Mouse (Mus musculus): Measurements from ENCODE around the gene Myadml2. TPM values are rescaled to one million over a fixed set of nuclear protein-coding genes. Genes with fewer than 3 reads are reported as not detected.

Gene Myadml2
- polyA plus RNA-seq, 1 experiment from 2014 or later: 0.57 TPM

- H3K36me3 ChIP-seq (ENCODE audit: control insufficient read depth, insufficient read depth, low read length): no peaks in the 10 kb centered on the region
- H3K9me3 ChIP-seq (ENCODE audit: control insufficient read depth, low read length): no peaks in the 10 kb centered on the region
- no peaks in the 10 kb centered on the region for H3K4me1 ChIP-seq (ENCODE audit: control insufficient read depth, insufficient read depth, low read length)
- DNase-seq (ENCODE audit: low spot score, missing footprints): no peak
- ATAC-seq (ENCODE audit: low FRiP score): no peak
- 9% methylated on average over 3 of the region's 3 CpGs for WGBS
- no peak overlapping the region for H3K27ac ChIP-seq (ENCODE audit: low read depth, low read length)
- H3K27me3 ChIP-seq (ENCODE audit: control insufficient read depth, insufficient read depth, low read length): peaks cover 20% of the 10 kb centered on the region
- H3K4me3 ChIP-seq (ENCODE audit: low read depth, low read length): no peak overlapping the region
- H3K9ac ChIP-seq (ENCODE audit: low read length): no peak overlapping the region
- H3K4me2 ChIP-seq: no peak overlapping the region
Measured at GRCm38 (mm10) chr11:120666617-120667016, 18.7 kb upstream of the Myadml2 start.

- Histone ChIP-seq H3K36me3 (ENCODE audit: control insufficient read depth, insufficient read depth, low read length) (no peaks in the 10 kb centered on the region), H3K27ac (ENCODE audit: low read depth, low read length) (no peak overlapping the region), H3K9me3 (ENCODE audit: control insufficient read depth, low read length) (no peaks in the 10 kb centered on the region), H3K4me3 (ENCODE audit: low read depth, low read length) (no peak overlapping the region), H3K27me3 (ENCODE audit: control insufficient read depth, insufficient read depth, low read length) (peaks cover 32% of the 10 kb centered on the region), H3K4me1 (ENCODE audit: control insufficient read depth, insufficient read depth, low read length) (peaks cover 5% of the 10 kb centered on the region), H3K4me2 (no peak overlapping the region), H3K9ac (ENCODE audit: low read length) (no peak overlapping the region)
- ATAC-seq (ENCODE audit: low FRiP score) (no peak), DNase-seq (ENCODE audit: low spot score, missing footprints) (no peak)
- 88% methylated on average over 3 of the region's 3 CpGs for WGBS
Measured at GRCm38 (mm10) chr11:120665406-120665805, 17.4 kb upstream of the Myadml2 start.

- no peak overlapping the region for H3K4me3 ChIP-seq (ENCODE audit: low read depth, low read length)
Measured at GRCm38 (mm10) chr11:120663714-120664113, 15.8 kb upstream of the Myadml2 start.

GRCm38 (mm10) chr11:120662759-120663158, 14.8 kb upstream of the Myadml2 start:
- H3K36me3 ChIP-seq (ENCODE audit: control insufficient read depth, insufficient read depth, low read length): no peaks in the 10 kb centered on the region
- no peak overlapping the region for H3K27ac ChIP-seq (ENCODE audit: low read depth, low read length)
- H3K9me3 ChIP-seq (ENCODE audit: control insufficient read depth, low read length): no peaks in the 10 kb centered on the region
- ATAC-seq (ENCODE audit: low FRiP score) (no peak), DNase-seq (ENCODE audit: low spot score, missing footprints) (no peak)
- H3K4me2 ChIP-seq: no peak overlapping the region
- no peak overlapping the region for H3K9ac ChIP-seq (ENCODE audit: low read length)
- 33% methylated on average over 6 of the region's 6 CpGs for WGBS
- peaks cover 13% of the 10 kb centered on the region for H3K4me1 ChIP-seq (ENCODE audit: control insufficient read depth, insufficient read depth, low read length)
- no peak overlapping the region for H3K4me3 ChIP-seq (ENCODE audit: low read depth, low read length)
- H3K27me3 ChIP-seq (ENCODE audit: control insufficient read depth, insufficient read depth, low read length): peaks cover 58% of the 10 kb centered on the region

More at GRCm38 (mm10) chr11:120663714-120664113, 15.8 kb upstream of the Myadml2 start:
- no peaks in the 10 kb centered on the region for H3K36me3 ChIP-seq (ENCODE audit: control insufficient read depth, insufficient read depth, low read length)
- H3K9me3 ChIP-seq (ENCODE audit: control insufficient read depth, low read length): no peaks in the 10 kb centered on the region
- H3K27me3 ChIP-seq (ENCODE audit: control insufficient read depth, insufficient read depth, low read length): peaks cover 49% of the 10 kb centered on the region
- no peak for DNase-seq (ENCODE audit: low spot score, missing footprints)
- 70% methylated on average over 5 of the region's 5 CpGs for WGBS
- ATAC-seq (ENCODE audit: low FRiP score): no peak
- H3K4me2 ChIP-seq: no peak overlapping the region
- peaks cover 13% of the 10 kb centered on the region for H3K4me1 ChIP-seq (ENCODE audit: control insufficient read depth, insufficient read depth, low read length)
- H3K9ac ChIP-seq (ENCODE audit: low read length): no peak overlapping the region
- H3K27ac ChIP-seq (ENCODE audit: low read depth, low read length): no peak overlapping the region

GRCm38 (mm10) chr11:120661076-120661460, 13.1 kb upstream of the Myadml2 start, which contains the start of gene Notum:
TSS of gene Notum (minus strand) at chr11:120661175.
- DNase-seq (ENCODE audit: low spot score, missing footprints) (peak; percentile 90), ATAC-seq (ENCODE audit: low FRiP score) (0 out of 2 replicates have a peak, but pooled peaks have one; percentile 36)
- Histone ChIP-seq H3K36me3 (ENCODE audit: control insufficient read depth, insufficient read depth, low read length) (no peaks in the 10 kb centered on the region), H3K9ac (ENCODE audit: low read length) (peak within 1 kb of the TSS; percentile 49), H3K4me1 (ENCODE audit: control insufficient read depth, insufficient read depth, low read length) (peaks cover 13% of the 10 kb centered on the region), H3K27me3 (ENCODE audit: control insufficient read depth, insufficient read depth, low read length) (peaks cover 59% of the 10 kb centered on the region), H3K27ac (ENCODE audit: low read depth, low read length) (no peak within 1 kb of the TSS), H3K4me3 (ENCODE audit: low read depth, low read length) (peak within 1 kb of the TSS; percentile 35), H3K4me2 (peak within 1 kb of the TSS; percentile 40), H3K9me3 (ENCODE audit: control insufficient read depth, low read length) (no peaks in the 10 kb centered on the region)
- WGBS: under 1% methylated on average over 35 of the region's 35 CpGs

GRCm38 (mm10) chr11:120660301-120661075, 12.5 kb upstream of the Myadml2 start:
- WGBS: under 1% methylated on average over 55 of the region's 95 CpGs
- no peaks in the 10 kb centered on the region for H3K36me3 ChIP-seq (ENCODE audit: control insufficient read depth, insufficient read depth, low read length)
- peaks cover 59% of the 10 kb centered on the region for H3K27me3 ChIP-seq (ENCODE audit: control insufficient read depth, insufficient read depth, low read length)
- H3K4me1 ChIP-seq (ENCODE audit: control insufficient read depth, insufficient read depth, low read length): peaks cover 13% of the 10 kb centered on the region
- peak overlapping the region; percentile 35 for H3K4me3 ChIP-seq (ENCODE audit: low read depth, low read length)
- peak overlapping the region; percentile 49 for H3K9ac ChIP-seq (ENCODE audit: low read length)
- no peak overlapping the region for H3K27ac ChIP-seq (ENCODE audit: low read depth, low read length)
- H3K4me2 ChIP-seq: peak overlapping the region; percentile 40
- H3K9me3 ChIP-seq (ENCODE audit: control insufficient read depth, low read length): no peaks in the 10 kb centered on the region
- peak; percentile 71 for ATAC-seq (ENCODE audit: low FRiP score)
- peak; percentile 95 for DNase-seq (ENCODE audit: low spot score, missing footprints)

GRCm38 (mm10) chr11:120659509-120660300, 11.7 kb upstream of the Myadml2 start:
- Histone ChIP-seq H3K4me2 (peak overlapping the region; percentile 40), H3K4me1 (ENCODE audit: control insufficient read depth, insufficient read depth, low read length) (peaks cover 13% of the 10 kb centered on the region), H3K9me3 (ENCODE audit: control insufficient read depth, low read length) (no peaks in the 10 kb centered on the region), H3K36me3 (ENCODE audit: control insufficient read depth, insufficient read depth, low read length) (no peaks in the 10 kb centered on the region), H3K27ac (ENCODE audit: low read depth, low read length) (no peak overlapping the region), H3K4me3 (ENCODE audit: low read depth, low read length) (peak overlapping the region; percentile 35), H3K27me3 (ENCODE audit: control insufficient read depth, insufficient read depth, low read length) (peaks cover 59% of the 10 kb centered on the region), H3K9ac (ENCODE audit: low read length) (no peak overlapping the region; the same call in 1 of the 2 replicates)
- 3% methylated on average over 50 of the region's 50 CpGs for WGBS
- DNase-seq (ENCODE audit: low spot score, missing footprints) (peak; percentile 93), ATAC-seq (ENCODE audit: low FRiP score) (0 out of 2 replicates have a peak, but pooled peaks have one; percentile 20)

GRCm38 (mm10) chr11:120658876-120659410, 11.0 kb upstream of the Myadml2 start:
- Histone ChIP-seq H3K4me3 (ENCODE audit: low read depth, low read length) (no peak overlapping the region; the same call in 1 of the 2 replicates), H3K4me2 (no peak overlapping the region), H3K9me3 (ENCODE audit: control insufficient read depth, low read length) (no peaks in the 10 kb centered on the region), H3K27me3 (ENCODE audit: control insufficient read depth, insufficient read depth, low read length) (peaks cover 59% of the 10 kb centered on the region), H3K27ac (ENCODE audit: low read depth, low read length) (no peak overlapping the region), H3K4me1 (ENCODE audit: control insufficient read depth, insufficient read depth, low read length) (peaks cover 13% of the 10 kb centered on the region), H3K9ac (ENCODE audit: low read length) (no peak overlapping the region), H3K36me3 (ENCODE audit: control insufficient read depth, insufficient read depth, low read length) (no peaks in the 10 kb centered on the region)
- WGBS: 3% methylated on average over 24 of the region's 24 CpGs
- DNase-seq (ENCODE audit: low spot score, missing footprints): peak; percentile 95
- ATAC-seq (ENCODE audit: low FRiP score): no peak
